Mouse (Mus musculus): Measurements from ENCODE around the gene Figla. TPM values are rescaled to one million over a fixed set of nuclear protein-coding genes. Genes with fewer than 3 reads are reported as not detected.

Gene Figla
- polyA plus RNA-seq, 1 experiment from 2014 or later = not detected

GRCm38 (mm10) chr6:86029323-86029713 lies 13.3 kb downstream of the Figla start:
- no peaks in the 10 kb centered on the region for H3K4me1 ChIP-seq (replicated peaks)
- H3K9me3 ChIP-seq (replicated peaks) = no peaks in the 10 kb centered on the region
- no peak overlapping the region for H3K4me2 ChIP-seq
- H3K4me3 ChIP-seq (replicated peaks) = peak overlapping the region; percentile 20; the same call in 1 of the 2 replicates
- no peak for ATAC-seq (ENCODE audit: insufficient read depth)
- no peaks in the 10 kb centered on the region for H3K36me3 ChIP-seq (replicated peaks)
- H3K9ac ChIP-seq = no peak overlapping the region
- 17% methylated on average over 6 of the region's 6 CpGs for WGBS (ENCODE audit: insufficient replicate concordance)
- peaks cover 94% of the 10 kb centered on the region for H3K27me3 ChIP-seq
- no peak overlapping the region for H3K27ac ChIP-seq (replicated peaks)

GRCm38 (mm10) chr6:86031527-86031926 lies 15.6 kb downstream of the Figla start:
- Histone ChIP-seq H3K27me3 (peaks cover 72% of the 10 kb centered on the region), H3K4me2 (no peak overlapping the region), H3K4me3 (replicated peaks) (no peak overlapping the region), H3K4me1 (replicated peaks) (no peaks in the 10 kb centered on the region), H3K9me3 (replicated peaks) (no peaks in the 10 kb centered on the region), H3K27ac (replicated peaks) (no peak overlapping the region), H3K36me3 (replicated peaks) (no peaks in the 10 kb centered on the region), H3K9ac (no peak overlapping the region)
- WGBS (ENCODE audit: insufficient replicate concordance) = 71% methylated on average over 2 of the region's 2 CpGs
- ATAC-seq (ENCODE audit: insufficient read depth) = no peak

GRCm38 (mm10) chr6:86033635-86034034 lies 17.7 kb downstream of the Figla start:
- Histone ChIP-seq H3K27ac (replicated peaks) (no peak overlapping the region), H3K9me3 (replicated peaks) (no peaks in the 10 kb centered on the region), H3K4me1 (replicated peaks) (no peaks in the 10 kb centered on the region), H3K4me3 (replicated peaks) (no peak overlapping the region), H3K9ac (no peak overlapping the region), H3K27me3 (peaks cover 51% of the 10 kb centered on the region), H3K4me2 (no peak overlapping the region), H3K36me3 (replicated peaks) (no peaks in the 10 kb centered on the region)
- no peak for ATAC-seq (ENCODE audit: insufficient read depth)
- WGBS (ENCODE audit: insufficient replicate concordance) = 72% methylated on average over 1 of the region's 1 CpGs

GRCm38 (mm10) chr6:86038901-86039300 lies 22.9 kb downstream of the Figla start:
- Histone ChIP-seq H3K4me1 (replicated peaks) (no peaks in the 10 kb centered on the region), H3K27me3 (peaks cover 6% of the 10 kb centered on the region; the same call in 1 of the 2 replicates), H3K4me2 (no peak overlapping the region), H3K9me3 (replicated peaks) (no peaks in the 10 kb centered on the region), H3K4me3 (replicated peaks) (no peak overlapping the region), H3K9ac (no peak overlapping the region), H3K27ac (replicated peaks) (no peak overlapping the region), H3K36me3 (replicated peaks) (no peaks in the 10 kb centered on the region)
- 38% methylated on average over 2 of the region's 2 CpGs for WGBS (ENCODE audit: insufficient replicate concordance)
- ATAC-seq (ENCODE audit: insufficient read depth) = no peak

GRCm38 (mm10) chr6:86040140-86040539 lies 24.2 kb downstream of the Figla start:
- Histone ChIP-seq H3K4me2 (no peak overlapping the region), H3K4me1 (replicated peaks) (no peaks in the 10 kb centered on the region), H3K27me3 (peaks cover 6% of the 10 kb centered on the region; the same call in 1 of the 2 replicates), H3K27ac (replicated peaks) (no peak overlapping the region), H3K36me3 (replicated peaks) (no peaks in the 10 kb centered on the region), H3K9ac (no peak overlapping the region), H3K9me3 (replicated peaks) (no peaks in the 10 kb centered on the region), H3K4me3 (replicated peaks) (no peak overlapping the region)
- 65% methylated on average over 1 of the region's 1 CpGs for WGBS (ENCODE audit: insufficient replicate concordance)
- ATAC-seq (ENCODE audit: insufficient read depth) = no peak

- WGBS (ENCODE audit: insufficient replicate concordance) = 77% methylated on average over 11 of the region's 11 CpGs
- Histone ChIP-seq H3K4me2 (no peak overlapping the region), H3K9ac (no peak overlapping the region), H3K4me3 (replicated peaks) (no peak overlapping the region), H3K27me3 (peaks cover 9% of the 10 kb centered on the region; the same call in 1 of the 2 replicates), H3K9me3 (replicated peaks) (no peaks in the 10 kb centered on the region), H3K36me3 (replicated peaks) (no peaks in the 10 kb centered on the region), H3K4me1 (replicated peaks) (peaks cover 22% of the 10 kb centered on the region), H3K27ac (replicated peaks) (no peak overlapping the region)
- ATAC-seq (ENCODE audit: insufficient read depth) = no peak
Measured at GRCm38 (mm10) chr6:86047510-86047909, 31.5 kb downstream of the Figla start.

- Histone ChIP-seq H3K4me1 (replicated peaks) (peaks cover 30% of the 10 kb centered on the region), H3K36me3 (replicated peaks) (no peaks in the 10 kb centered on the region), H3K27ac (replicated peaks) (no peak overlapping the region), H3K27me3 (peaks cover 9% of the 10 kb centered on the region; the same call in 1 of the 2 replicates), H3K4me3 (replicated peaks) (no peak overlapping the region), H3K4me2 (no peak overlapping the region), H3K9me3 (replicated peaks) (no peaks in the 10 kb centered on the region), H3K9ac (no peak overlapping the region)
- no peak for ATAC-seq (ENCODE audit: insufficient read depth)
- 69% methylated on average over 5 of the region's 5 CpGs for WGBS (ENCODE audit: insufficient replicate concordance)
Measured at GRCm38 (mm10) chr6:86048509-86048908, 32.5 kb downstream of the Figla start.

GRCm38 (mm10) chr6:86050586-86051268 lies 34.8 kb downstream of the Figla start:
- Histone ChIP-seq H3K36me3 (replicated peaks) (no peaks in the 10 kb centered on the region), H3K9ac (no peak overlapping the region), H3K4me1 (replicated peaks) (peaks cover 39% of the 10 kb centered on the region), H3K27me3 (peaks cover 8% of the 10 kb centered on the region; the same call in 1 of the 2 replicates), H3K4me3 (replicated peaks) (no peak overlapping the region), H3K27ac (replicated peaks) (no peak overlapping the region), H3K9me3 (replicated peaks) (no peaks in the 10 kb centered on the region), H3K4me2 (no peak overlapping the region)
- 42% methylated on average over 6 of the region's 6 CpGs for WGBS (ENCODE audit: insufficient replicate concordance)
- ATAC-seq (ENCODE audit: insufficient read depth) = no peak

GRCm38 (mm10) chr6:86052032-86052459 lies 36.1 kb downstream of the Figla start:
- no peaks in the 10 kb centered on the region for H3K36me3 ChIP-seq (replicated peaks)
- no peak; the same call in 1 of the 2 replicates for ATAC-seq (ENCODE audit: insufficient read depth)
- no peak overlapping the region for H3K9ac ChIP-seq
- no peak overlapping the region for H3K4me2 ChIP-seq
- 30% methylated on average over 7 of the region's 7 CpGs for WGBS (ENCODE audit: insufficient replicate concordance)
- peaks cover 39% of the 10 kb centered on the region for H3K4me1 ChIP-seq (replicated peaks)
- H3K9me3 ChIP-seq (replicated peaks) = no peaks in the 10 kb centered on the region
- H3K27me3 ChIP-seq = 0 out of 2 replicates have a peak, but pooled peaks cover 4% of the 10 kb centered on the region
- no peak overlapping the region for H3K27ac ChIP-seq (replicated peaks)
- H3K4me3 ChIP-seq (replicated peaks) = no peak overlapping the region

GRCm38 (mm10) chr6:86052556-86052955 lies 36.6 kb downstream of the Figla start:
- WGBS (ENCODE audit: insufficient replicate concordance) = 44% methylated on average over 4 of the region's 4 CpGs
- no peak overlapping the region for H3K4me2 ChIP-seq
- H3K27me3 ChIP-seq = 0 out of 2 replicates have a peak, but pooled peaks cover 4% of the 10 kb centered on the region
- H3K4me3 ChIP-seq (replicated peaks) = no peak overlapping the region
- H3K27ac ChIP-seq (replicated peaks) = no peak overlapping the region
- no peaks in the 10 kb centered on the region for H3K9me3 ChIP-seq (replicated peaks)
- no peak for ATAC-seq (ENCODE audit: insufficient read depth)
- peaks cover 39% of the 10 kb centered on the region for H3K4me1 ChIP-seq (replicated peaks)
- H3K36me3 ChIP-seq (replicated peaks) = no peaks in the 10 kb centered on the region
- H3K9ac ChIP-seq = no peak overlapping the region

- no peak overlapping the region for H3K4me3 ChIP-seq (replicated peaks)
- H3K27me3 ChIP-seq = 0 out of 2 replicates have a peak, but pooled peaks cover 4% of the 10 kb centered on the region
- H3K27ac ChIP-seq (replicated peaks) = no peak overlapping the region
- no peaks in the 10 kb centered on the region for H3K9me3 ChIP-seq (replicated peaks)
- H3K4me1 ChIP-seq (replicated peaks) = peaks cover 39% of the 10 kb centered on the region
- no peaks in the 10 kb centered on the region for H3K36me3 ChIP-seq (replicated peaks)
- no peak overlapping the region for H3K4me2 ChIP-seq
- no peak for ATAC-seq (ENCODE audit: insufficient read depth)
- no peak overlapping the region for H3K9ac ChIP-seq
- 52% methylated on average over 4 of the region's 4 CpGs for WGBS (ENCODE audit: insufficient replicate concordance)
Measured at GRCm38 (mm10) chr6:86053099-86053498, 37.1 kb downstream of the Figla start.

All from liver, embryonic 15.5 days (tissue).